Mouse (Mus musculus): Measurements from ENCODE around the gene Vti1a.

GRCm38 (mm10) chr19:55315452-55316108, 515 bp upstream of the Vti1a start, which contains the start of gene Zdhhc6:
- 0 out of 2 replicates have a peak, but pooled peaks have one; percentile 14 for TF ChIP-seq CTCF (IDR thresholded peaks at IDR 0.05; ENCODE audit: low read depth)
- no peak for TF ChIP-seq EP300 (IDR thresholded peaks at IDR 0.05; ENCODE audit: low read depth)
